Mouse (Mus musculus): ENCODE results near the gene Prss53.

The Prss53 gene

DNA sequence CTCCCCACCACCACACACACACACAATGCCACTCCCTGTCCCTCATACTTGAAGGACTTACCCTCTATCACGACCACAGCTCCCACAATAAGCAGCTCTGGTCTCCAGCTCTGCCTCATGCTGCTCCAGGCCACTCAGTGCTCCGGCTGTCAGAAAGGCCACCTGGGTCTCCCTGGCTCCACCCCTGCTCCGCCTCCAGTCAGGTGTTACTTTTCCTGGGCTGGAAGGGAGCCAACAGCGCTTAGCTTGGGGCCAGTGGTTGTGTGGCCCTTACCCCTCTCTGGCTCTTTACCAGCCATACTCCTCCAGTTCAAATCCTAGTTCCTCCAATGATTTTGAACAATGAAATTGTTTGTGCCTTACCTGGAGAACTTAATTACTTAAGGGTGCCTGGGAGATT, at the start of gene Prss53:
Gene Prss53, minus strand, starts transcription at position 173 of the 400 bp plus-strand sequence.
- DNase-seq (ENCODE audit: low spot score in 2 of 2), result no peak

DNA sequence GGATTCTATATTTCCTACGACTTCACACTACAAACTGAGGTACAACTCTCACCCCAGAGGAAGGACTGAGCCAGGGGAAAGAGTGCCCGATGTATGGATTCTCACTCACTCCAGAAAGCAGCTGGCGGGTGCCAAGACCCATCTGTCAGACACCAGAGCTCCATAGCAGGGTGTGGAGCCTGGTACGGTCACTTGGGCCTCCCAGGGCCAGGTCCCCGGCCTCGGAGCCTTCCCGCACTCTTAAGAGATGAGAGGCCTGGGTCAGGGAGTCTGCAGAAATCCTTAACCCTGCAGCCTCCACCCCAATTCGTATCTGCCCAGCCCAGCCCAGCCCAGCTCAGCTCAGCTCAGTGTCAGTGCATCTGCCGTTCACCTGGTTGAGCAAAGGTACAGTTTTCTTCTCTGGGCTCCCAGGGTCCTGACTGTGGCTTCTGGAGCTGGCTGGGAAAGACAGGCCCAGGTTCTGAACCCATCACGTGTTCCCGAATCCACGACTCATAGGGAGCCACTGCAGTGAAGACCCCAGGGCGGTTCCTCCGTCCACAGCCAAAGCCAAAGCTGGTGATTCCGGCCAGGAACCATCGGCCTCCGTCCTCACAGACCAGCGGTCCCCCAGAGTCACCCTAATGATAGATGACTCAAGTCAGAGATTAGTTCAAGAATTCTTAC, 45.6 kb upstream of the Prss53 start:
- no peak for DNase-seq (ENCODE audit: low spot score in 2 of 2)

- no peak for DNase-seq (ENCODE audit: low spot score in 2 of 2)
These were observed 45.0 kb upstream of the Prss53 start for GRCm38 (mm10) chr7:127935748-127936159.

GRCm38 (mm10) chr7:127935028-127935722, 44.4 kb upstream of the Prss53 start:
- peak; percentile 96 to 97 for DNase-seq (ENCODE audit: low spot score in 2 of 2)

GRCm38 (mm10) chr7:127934075-127934474, 43.3 kb upstream of the Prss53 start:
- no peak for DNase-seq (ENCODE audit: low spot score in 2 of 2)

- DNase-seq (ENCODE audit: low spot score in 2 of 2), result no peak
These were observed 41.7 kb upstream of the Prss53 start for GRCm38 (mm10) chr7:127932273-127933031.

DNA sequence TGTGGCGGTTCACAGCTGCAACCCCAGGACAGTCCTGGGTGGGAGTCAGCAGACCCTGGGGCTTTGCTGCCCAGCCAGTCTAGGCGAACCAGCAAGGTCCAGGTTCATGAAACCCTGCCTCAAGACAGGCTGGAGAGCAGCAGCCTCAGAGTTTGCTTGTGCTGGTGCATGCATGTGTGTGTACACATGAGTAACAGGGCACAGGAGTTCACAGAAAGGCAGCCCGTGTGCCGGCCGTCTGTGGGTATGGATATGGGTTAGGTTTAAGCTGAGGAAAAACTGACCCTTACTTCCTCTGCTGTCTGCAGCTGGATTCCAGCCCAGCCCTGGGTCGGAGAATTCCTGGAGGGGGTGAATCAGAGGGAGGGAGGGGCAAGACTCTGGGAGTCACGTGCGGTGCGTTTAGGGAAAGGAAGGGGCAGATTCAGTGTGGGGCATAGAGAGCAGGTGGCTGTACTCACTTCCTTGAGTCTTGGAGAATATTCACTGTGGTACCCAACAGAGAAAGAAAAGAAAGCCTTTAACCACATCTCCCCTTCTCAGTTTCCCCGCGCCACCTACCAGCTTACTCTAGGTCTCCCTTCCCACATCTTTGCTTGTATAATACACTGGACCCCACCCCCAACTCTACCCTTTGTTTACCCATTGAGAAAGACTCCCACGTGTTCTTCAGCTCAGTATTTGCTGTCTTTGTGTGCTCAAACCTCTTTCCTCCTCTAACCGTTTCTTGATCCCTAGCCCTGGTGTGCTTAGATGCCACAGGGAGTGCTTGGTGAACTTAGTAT, 40.8 kb upstream of the Prss53 start:
- DNase-seq (ENCODE audit: low spot score in 2 of 2), result no peak

GRCm38 (mm10) chr7:127930636-127931035, 39.9 kb upstream of the Prss53 start:
- no peak for DNase-seq (ENCODE audit: low spot score in 2 of 2)

- DNase-seq (ENCODE audit: low spot score in 2 of 2), result no peak
These were observed 39.2 kb upstream of the Prss53 start, which contains the start of gene Prss8 for GRCm38 (mm10) chr7:127929923-127930322. TSS of gene Prss8 (minus strand) at chr7:127930104.

DNA sequence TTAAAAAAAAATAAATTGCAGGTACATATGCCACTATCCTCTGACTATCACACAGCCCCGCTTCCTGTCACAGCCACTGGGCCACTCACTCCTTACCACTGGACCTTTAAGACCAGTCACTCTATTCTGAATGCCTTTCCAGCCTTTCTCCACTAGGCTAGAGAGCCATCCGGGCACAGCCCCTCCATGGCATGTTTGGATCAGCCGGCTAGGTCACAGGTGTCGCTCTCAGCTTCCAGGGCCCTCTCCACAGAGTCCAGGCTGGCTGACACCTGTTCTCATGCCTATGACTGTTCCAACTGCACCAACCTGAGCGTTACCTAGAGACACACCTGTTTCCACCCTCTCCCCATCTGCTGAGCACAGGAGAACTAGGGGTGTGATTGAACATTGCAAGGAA, 37.8 kb upstream of the Prss53 start:
- no peak for DNase-seq (ENCODE audit: low spot score in 2 of 2)

DNA sequence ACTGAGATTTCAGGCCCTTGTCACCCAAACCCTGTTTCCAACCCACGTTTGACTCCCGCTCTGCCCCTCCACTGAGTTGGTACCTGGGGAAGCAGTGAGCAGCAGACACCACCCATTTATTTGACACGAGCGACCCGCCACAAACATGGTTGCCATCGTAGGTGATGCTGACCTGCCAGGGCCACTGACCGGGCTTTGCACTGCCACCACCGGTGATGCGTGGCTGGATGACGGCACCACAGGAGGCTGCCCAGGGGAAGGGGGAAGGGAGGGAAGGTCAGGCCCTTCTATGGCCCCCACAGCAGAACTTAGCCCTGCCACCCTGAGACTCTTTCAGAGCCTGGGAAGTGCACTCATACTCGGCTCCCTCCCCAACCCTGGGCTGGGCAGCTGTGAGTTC, 37.0 kb upstream of the Prss53 start:
- no peak for DNase-seq (ENCODE audit: low spot score in 2 of 2)

- DNase-seq (ENCODE audit: low spot score in 2 of 2), result no peak
These were observed 36.1 kb upstream of the Prss53 start for GRCm38 (mm10) chr7:127926846-127927245.

- no peak for DNase-seq (ENCODE audit: low spot score in 2 of 2)
These were observed 35.3 kb upstream of the Prss53 start for GRCm38 (mm10) chr7:127926066-127926465.

DNA sequence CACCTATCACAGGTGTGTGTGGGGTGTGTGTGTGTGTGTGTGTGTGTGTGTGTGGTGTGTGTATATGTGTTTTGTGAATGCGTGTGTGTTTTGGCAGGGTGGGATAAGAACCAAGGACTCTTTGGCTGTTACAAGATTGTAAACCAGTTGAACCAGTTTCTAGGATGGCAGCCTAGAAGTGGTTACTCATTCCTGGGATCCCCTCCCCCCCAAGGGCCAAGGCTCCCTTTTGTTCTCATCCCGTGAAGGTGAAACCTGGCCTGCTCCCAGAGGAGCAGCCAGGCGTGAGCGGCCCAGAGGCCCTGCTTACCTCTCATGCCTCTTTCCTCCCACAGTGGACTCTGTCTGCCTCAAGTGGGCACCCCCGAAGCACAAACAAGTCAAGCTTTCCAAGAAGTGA, 34.5 kb upstream of the Prss53 start:
- no peak for DNase-seq (ENCODE audit: low spot score in 2 of 2)

GRCm38 (mm10) chr7:127923714-127924113, 32.9 kb upstream of the Prss53 start:
- no peak for DNase-seq (ENCODE audit: low spot score in 2 of 2)

- DNase-seq (ENCODE audit: low spot score in 2 of 2), result no peak
These were observed 31.9 kb upstream of the Prss53 start for GRCm38 (mm10) chr7:127922451-127923275.

DNA sequence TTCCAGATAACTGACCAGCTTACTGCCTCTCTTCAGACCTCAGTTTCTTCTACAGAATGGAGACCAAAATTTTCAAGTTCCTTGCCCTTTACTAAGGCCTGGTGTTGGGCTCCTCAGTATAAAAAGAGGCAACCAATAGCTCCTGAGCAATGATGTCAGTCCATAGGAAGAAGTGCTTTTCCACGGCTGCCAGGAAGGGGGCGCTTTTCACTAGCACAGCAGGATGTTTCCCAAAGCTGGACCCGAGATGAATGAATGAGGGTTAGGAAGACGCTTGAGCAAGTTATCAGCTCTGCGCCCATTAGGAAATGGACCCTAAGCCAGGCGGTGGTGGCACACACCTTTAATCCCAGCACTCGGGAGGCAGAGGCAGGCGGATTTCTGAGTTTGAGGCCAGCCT, 30.7 kb upstream of the Prss53 start:
- DNase-seq (ENCODE audit: low spot score in 2 of 2), result no peak

GRCm38 (mm10) chr7:127919290-127919689, 28.5 kb upstream of the Prss53 start:
- no peak for DNase-seq (ENCODE audit: low spot score in 2 of 2)

GRCm38 (mm10) chr7:127918203-127918602, 27.4 kb upstream of the Prss53 start:
- DNase-seq (ENCODE audit: low spot score in 2 of 2), result peak in 1 of 2 experiments; percentile 49

DNA sequence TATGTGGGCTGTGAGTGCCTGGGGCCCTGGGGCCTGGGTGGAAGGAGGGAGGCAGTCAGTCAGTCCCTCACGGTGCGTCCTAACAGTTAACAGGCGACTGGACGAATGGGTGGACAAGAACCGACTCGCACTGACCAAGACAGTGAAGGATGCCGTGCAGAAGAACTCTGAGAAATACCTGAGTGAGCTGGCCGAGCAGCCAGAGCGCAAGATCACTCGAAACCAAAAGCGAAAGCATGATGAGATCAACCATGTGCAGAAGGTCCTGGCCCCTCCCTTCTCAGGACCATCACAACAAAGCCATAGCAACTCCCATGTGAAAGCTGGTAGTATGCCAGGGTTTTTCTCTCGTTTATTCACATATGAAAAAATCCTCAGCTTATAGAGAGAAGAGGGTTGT, 24.5 kb upstream of the Prss53 start:
- no peak for DNase-seq (ENCODE audit: low spot score in 2 of 2)

DNA sequence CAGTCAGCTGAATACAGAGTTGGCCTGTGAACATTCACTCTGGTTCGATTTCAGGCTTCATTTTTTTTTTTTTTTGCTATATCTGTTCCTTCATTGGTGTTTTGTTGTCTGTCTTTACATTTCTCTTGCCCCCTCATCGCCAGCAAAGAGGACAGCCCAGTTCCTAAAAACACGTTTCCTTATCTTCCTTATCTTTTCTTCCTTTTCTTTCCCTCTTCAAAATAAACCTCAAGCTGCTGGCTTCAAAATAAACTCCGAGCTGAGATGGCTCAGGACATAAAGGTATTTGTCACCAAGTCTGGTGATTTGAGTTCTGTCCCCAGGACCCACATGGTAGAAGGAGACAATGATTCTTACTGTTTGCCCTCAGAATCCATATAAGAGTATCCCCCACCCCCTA, 22.2 kb upstream of the Prss53 start:
- DNase-seq (ENCODE audit: low spot score in 2 of 2), result no peak

Measured in right cerebral cortex, postnatal 10 days (tissue).